Mouse (Mus musculus): Measurements from ENCODE around the gene Dact3.

GRCm38 (mm10) chr7:16908367-16908766 lies 33.2 kb downstream of the Dact3 start:
- TF ChIP-seq POLR2A (IDR thresholded peaks at IDR 0.05; ENCODE audit: low read depth, low read length) (no peak), CTCF (IDR thresholded peaks at IDR 0.05; ENCODE audit: extremely low read depth, insufficient read depth, insufficient read length, insufficient replicate concordance) (no peak)

All from spleen, adult 2 months (tissue).